Mouse (Mus musculus) spleen, adult 2 months (tissue): Measurements from ENCODE around the gene Smok2a. TPM values are rescaled to one million over a fixed set of nuclear protein-coding genes. Genes with fewer than 3 reads are reported as not detected.
"Not testable (repeated sequence)": the region's sequence is repeated elsewhere in the genome, so short reads cannot be mapped to it uniquely, and the experiment has no call there.

Experiments used
- DNase-seq, 2 experiments: peaks; one replicate each; pipeline versions ENCODE4 v3.0.0 to v3.0.0-alpha.2; 2012 to 2021; ENCODE audit warnings: low spot score in 2 of 2, low read depth in 1 of 2
- H3K27ac ChIP-seq: fragments of 200-500 bp; 2 replicates; pipeline ENCODE4 v1.5.1; 2012; ENCODE audit warnings: low read length, inconsistent platforms; ENCODE audit not compliant: insufficient read depth
- H3K27me3 ChIP-seq: fragments of 200-500 bp; 2 replicates; pipeline ENCODE4 v1.6.1; 2012; ENCODE audit warnings: mild to moderate bottlenecking, moderate library complexity, low read length, inconsistent platforms; ENCODE audit not compliant: control insufficient read depth, insufficient read depth
- H3K36me3 ChIP-seq: fragments of 200-500 bp; 2 replicates; pipeline ENCODE4 v1.6.1; 2012; ENCODE audit warnings: mild to moderate bottlenecking, low read length, inconsistent platforms; ENCODE audit not compliant: control insufficient read depth, insufficient read depth
- H3K4me1 ChIP-seq: fragments of 200-500 bp; 2 replicates; pipeline ENCODE4 v1.6.1; 2011; ENCODE audit warnings: inconsistent platforms; ENCODE audit not compliant: control insufficient read depth, insufficient read depth, insufficient read length
- H3K4me3 ChIP-seq: fragments of 200-500 bp; 2 replicates; pipeline ENCODE4 v1.5.1; 2011; ENCODE audit warnings: mild to moderate bottlenecking, inconsistent platforms; ENCODE audit not compliant: insufficient read depth, insufficient read length; ENCODE audit errors: extremely low read depth
- CTCF ChIP-seq: fragments of 200-500 bp; IDR thresholded peaks from 2 replicates; pipeline ENCODE4 v1.5.1; 2011; ENCODE audit warnings: mild to moderate bottlenecking, inconsistent platforms; ENCODE audit not compliant: insufficient read depth, insufficient read length, insufficient replicate concordance; ENCODE audit errors: extremely low read depth
- POLR2A ChIP-seq: fragments of 200-500 bp; IDR thresholded peaks from 2 replicates; pipeline ENCODE4 v1.6.1; 2011; ENCODE audit warnings: low read depth, low read length, inconsistent platforms
- WGBS: fragments of 180-500 bp; shearing (Covaris S2); methylation state at CpG from one replicate; pipeline ENCODE4 v1.1.7; 2018; 5-methylcytosine and 5-hydroxymethylcytosine counted together
- polyA plus RNA-seq: library from polyadenylated mRNA; depleted of rRNA; stranded (reverse); fragments of >200 nt; gene quantifications from 2 replicates; pipeline ENCODE4 v1.2.3, GENCODE M21; 2012; rRNA removed

Smok2a gene
- not detected in 2 replicates for polyA plus RNA-seq

DNA sequence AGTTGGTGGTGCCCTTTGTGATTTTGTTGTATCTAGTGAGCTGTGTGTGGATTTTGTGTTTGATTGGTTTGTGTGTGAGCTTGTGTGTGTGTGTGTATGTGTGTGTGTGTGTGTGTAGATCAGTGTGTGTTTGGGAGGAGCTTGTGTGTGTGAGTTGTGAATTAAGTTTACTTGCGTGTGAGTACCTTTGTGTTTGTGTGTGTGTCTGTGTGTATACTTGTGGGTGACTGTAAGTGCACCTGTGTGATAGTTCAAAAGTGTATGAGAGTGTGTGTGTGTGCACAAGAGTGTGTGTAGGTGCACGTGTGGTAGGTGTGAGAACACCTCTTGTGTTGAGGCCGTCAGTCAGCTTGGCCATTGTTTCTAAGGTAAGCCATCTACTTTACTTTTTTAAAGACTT is at the start of gene Smok2a:
Smok2a (plus strand) TSS at position 301 of the 400 bp plus-strand sequence.
- no peak for TF ChIP-seq CTCF
- TF ChIP-seq POLR2A, result no peak
- H3K27ac ChIP-seq, result no peak within 1 kb of the TSS
- no peaks in the 10 kb centered on the region for H3K4me1 ChIP-seq
- H3K27me3 ChIP-seq, result no peaks in the 10 kb centered on the region
- 88% methylated on average over 3 of the region's 3 CpGs for WGBS
- H3K4me3 ChIP-seq, result no peak within 1 kb of the TSS
- DNase-seq, result no peak
- no peaks in the 10 kb centered on the region for H3K36me3 ChIP-seq

- not testable (repeated sequence) for H3K27me3 ChIP-seq, H3K4me1 ChIP-seq, H3K27ac ChIP-seq, H3K4me3 ChIP-seq, DNase-seq, H3K36me3 ChIP-seq
- WGBS, result 59% methylated on average over 6 of the region's 6 CpGs
These were observed 47.4 kb upstream of the Smok2a start for GRCm38 (mm10) chr17:13173578-13173977.

GRCm38 (mm10) chr17:13174029-13174428 is 47.0 kb upstream of the Smok2a start:
- WGBS, result 47% methylated on average over 2 of the region's 3 CpGs
- H3K27ac ChIP-seq, result not testable (repeated sequence)

DNA sequence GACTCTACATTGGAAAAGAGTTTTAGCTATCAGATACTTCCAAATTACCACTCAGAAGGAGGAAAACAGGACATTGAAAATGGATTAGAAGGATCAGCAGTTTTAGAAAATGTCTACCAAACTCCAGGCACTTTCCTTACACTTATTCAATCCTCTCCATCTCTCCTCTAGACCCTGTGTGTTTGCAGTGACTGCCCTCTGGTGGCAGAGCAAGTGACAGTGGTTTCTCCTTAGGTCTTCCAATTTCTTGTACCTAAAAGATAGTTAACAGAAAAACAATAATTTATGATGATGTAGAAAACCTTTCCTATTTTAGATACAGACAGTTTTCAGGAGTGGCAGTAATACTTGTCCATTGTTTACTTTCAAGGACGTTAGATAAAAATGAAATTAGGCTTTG is 45.4 kb upstream of the Smok2a start:
- not testable (repeated sequence) for H3K4me1 ChIP-seq, DNase-seq, H3K27ac ChIP-seq, H3K4me3 ChIP-seq, H3K36me3 ChIP-seq, H3K27me3 ChIP-seq
- WGBS, result 50% methylated on average over 1 of the region's 1 CpGs

More at GRCm38 (mm10) chr17:13174029-13174428, 47.0 kb upstream of the Smok2a start:
- H3K27me3 ChIP-seq, H3K4me3 ChIP-seq, H3K4me1 ChIP-seq, H3K36me3 ChIP-seq, DNase-seq: not testable (repeated sequence)

GRCm38 (mm10) chr17:13177796-13178195 is 43.2 kb upstream of the Smok2a start:
- H3K4me3 ChIP-seq, H3K36me3 ChIP-seq, H3K4me1 ChIP-seq, H3K27ac ChIP-seq, DNase-seq, H3K27me3 ChIP-seq: not testable (repeated sequence)
- WGBS, result 56% methylated on average over 1 of the region's 1 CpGs

- 88% methylated on average over 4 of the region's 4 CpGs for WGBS
- DNase-seq, H3K36me3 ChIP-seq, H3K4me1 ChIP-seq, H3K27ac ChIP-seq, H3K4me3 ChIP-seq, H3K27me3 ChIP-seq: not testable (repeated sequence)
These were observed 42.0 kb upstream of the Smok2a start for GRCm38 (mm10) chr17:13179021-13179420.

- not testable (repeated sequence) for H3K4me3 ChIP-seq, DNase-seq, H3K27me3 ChIP-seq, H3K36me3 ChIP-seq, H3K4me1 ChIP-seq, H3K27ac ChIP-seq
- WGBS, result 90% methylated on average over 5 of the region's 5 CpGs
These were observed 40.5 kb upstream of the Smok2a start for GRCm38 (mm10) chr17:13180491-13180890.

DNA sequence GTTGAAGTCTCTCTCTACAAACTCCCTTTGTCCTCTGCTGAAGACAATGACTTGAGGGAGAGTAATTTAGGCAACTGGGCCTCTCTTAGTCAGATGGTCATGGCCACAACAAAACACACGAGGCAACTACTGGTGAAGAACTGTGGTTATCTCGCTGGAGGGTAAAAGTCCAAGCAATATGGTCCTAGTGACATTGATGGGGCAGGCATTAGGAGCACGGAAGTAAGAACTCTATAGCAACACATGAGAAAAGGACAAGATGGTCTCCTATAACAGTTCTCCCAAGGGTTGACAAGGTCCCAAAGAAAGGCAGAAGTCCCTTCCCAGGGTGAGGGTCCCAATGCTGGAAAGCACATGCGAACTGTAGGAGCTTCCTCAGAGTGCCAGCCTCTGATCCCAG is 38.3 kb upstream of the Smok2a start:
- not testable (repeated sequence) for H3K4me3 ChIP-seq, H3K27ac ChIP-seq, H3K27me3 ChIP-seq, H3K4me1 ChIP-seq, H3K36me3 ChIP-seq, DNase-seq
- 75% methylated on average over 3 of the region's 4 CpGs for WGBS

DNA sequence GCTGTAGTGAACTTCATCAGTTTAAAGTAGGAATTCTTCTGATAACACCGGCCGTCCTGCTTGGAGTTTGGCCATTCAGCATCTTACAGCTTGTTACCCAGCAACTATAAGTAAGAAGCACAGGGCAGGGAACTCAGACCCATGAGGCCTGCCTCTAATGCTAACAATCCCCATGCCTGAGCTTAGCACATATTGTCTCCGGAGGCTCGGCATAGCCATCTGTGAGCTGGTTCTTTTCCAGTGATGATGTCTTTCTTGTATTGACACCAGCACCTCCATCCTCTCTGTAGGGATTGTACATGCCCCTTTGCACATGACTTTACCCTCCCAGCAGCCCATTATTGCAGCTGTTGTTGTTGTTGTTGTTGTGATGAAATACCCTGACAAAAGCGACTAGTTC is 36.5 kb upstream of the Smok2a start:
- H3K36me3 ChIP-seq, H3K27ac ChIP-seq, H3K4me3 ChIP-seq, H3K27me3 ChIP-seq, DNase-seq, H3K4me1 ChIP-seq: not testable (repeated sequence)
- WGBS, result 96% methylated on average over 4 of the region's 5 CpGs

- H3K4me1 ChIP-seq, DNase-seq, H3K36me3 ChIP-seq, H3K27me3 ChIP-seq, H3K27ac ChIP-seq, H3K4me3 ChIP-seq: not testable (repeated sequence)
- 88% methylated on average over 6 of the region's 6 CpGs for WGBS
These were observed 34.4 kb upstream of the Smok2a start for GRCm38 (mm10) chr17:13186541-13186940.

GRCm38 (mm10) chr17:13187621-13188020 is 33.4 kb upstream of the Smok2a start:
- DNase-seq, H3K4me1 ChIP-seq, H3K27me3 ChIP-seq, H3K27ac ChIP-seq, H3K4me3 ChIP-seq, H3K36me3 ChIP-seq: not testable (repeated sequence)
- 60% methylated on average over 6 of the region's 6 CpGs for WGBS
